Mouse (Mus musculus): ENCODE measurements around the gene Myo18b. TPM values are rescaled to one million over a fixed set of nuclear protein-coding genes. Genes with fewer than 3 reads are reported as not detected.

The Myo18b gene
- polyA plus RNA-seq, 1 experiment from 2014 or later, result 0.95 TPM

GRCm38 (mm10) chr5:112761415-112762075 is 134.6 kb downstream of the Myo18b start:
- Histone ChIP-seq H3K27ac (ENCODE audit: low read depth) (no peak overlapping the region), H3K4me1 (replicated peaks; ENCODE audit: control insufficient read depth, insufficient read depth, low read length) (no peaks in the 10 kb centered on the region), H3K9me3 (ENCODE audit: control insufficient read depth, low read length) (no peaks in the 10 kb centered on the region), H3K4me3 (ENCODE audit: low read depth, low read length) (no peak overlapping the region), H3K27me3 (replicated peaks; ENCODE audit: control insufficient read depth, insufficient read depth, low read length) (no peaks in the 10 kb centered on the region), H3K9ac (ENCODE audit: low read length) (no peak overlapping the region), H3K36me3 (ENCODE audit: control insufficient read depth, insufficient read depth, low read length) (no peaks in the 10 kb centered on the region), H3K4me2 (ENCODE audit: low read length) (no peak overlapping the region)
- ATAC-seq (replicated peaks; ENCODE audit: low FRiP score, low TSS enrichment, low read depth), result no peak
- WGBS, result 80% methylated on average over 3 of the region's 3 CpGs
- DNase-seq (ENCODE audit: low spot score), result no peak

GRCm38 (mm10) chr5:112755581-112755980 is 140.6 kb downstream of the Myo18b start:
- Histone ChIP-seq H3K9me3 (ENCODE audit: control insufficient read depth, low read length) (no peaks in the 10 kb centered on the region), H3K9ac (ENCODE audit: low read length) (no peak overlapping the region), H3K4me2 (ENCODE audit: low read length) (no peak overlapping the region), H3K36me3 (ENCODE audit: control insufficient read depth, insufficient read depth, low read length) (no peaks in the 10 kb centered on the region), H3K27me3 (replicated peaks; ENCODE audit: control insufficient read depth, insufficient read depth, low read length) (no peaks in the 10 kb centered on the region), H3K4me3 (ENCODE audit: low read depth, low read length) (no peak overlapping the region), H3K27ac (ENCODE audit: low read depth) (no peak overlapping the region), H3K4me1 (replicated peaks; ENCODE audit: control insufficient read depth, insufficient read depth, low read length) (no peaks in the 10 kb centered on the region)
- whole genome bisulfite sequencing, result 29% methylated on average over 10 of the region's 10 CpGs
- ATAC-seq (replicated peaks; ENCODE audit: low FRiP score, low TSS enrichment, low read depth) (no peak), DNase-seq (ENCODE audit: low spot score) (no peak)

GRCm38 (mm10) chr5:112749634-112750033 is 146.5 kb downstream of the Myo18b start:
- 56% methylated on average over 5 of the region's 5 CpGs for WGBS
- no peak for ATAC-seq (replicated peaks; ENCODE audit: low FRiP score, low TSS enrichment, low read depth)
- Histone ChIP-seq H3K36me3 (ENCODE audit: control insufficient read depth, insufficient read depth, low read length) (no peaks in the 10 kb centered on the region), H3K4me2 (ENCODE audit: low read length) (no peak overlapping the region), H3K9ac (ENCODE audit: low read length) (no peak overlapping the region), H3K4me3 (ENCODE audit: low read depth, low read length) (no peak overlapping the region), H3K9me3 (ENCODE audit: control insufficient read depth, low read length) (no peaks in the 10 kb centered on the region), H3K27me3 (replicated peaks; ENCODE audit: control insufficient read depth, insufficient read depth, low read length) (peaks cover 9% of the 10 kb centered on the region), H3K27ac (ENCODE audit: low read depth) (no peak overlapping the region), H3K4me1 (replicated peaks; ENCODE audit: control insufficient read depth, insufficient read depth, low read length) (no peaks in the 10 kb centered on the region)
- no peak for DNase-seq (ENCODE audit: low spot score)

- no peaks in the 10 kb centered on the region for H3K9me3 ChIP-seq (ENCODE audit: control insufficient read depth, low read length)
Observed at GRCm38 (mm10) chr5:112748001-112748719, 148.0 kb downstream of the Myo18b start.

GRCm38 (mm10) chr5:112747306-112747930 is 148.7 kb downstream of the Myo18b start:
- Histone ChIP-seq H3K36me3 (ENCODE audit: control insufficient read depth, insufficient read depth, low read length) (no peaks in the 10 kb centered on the region), H3K27me3 (replicated peaks; ENCODE audit: control insufficient read depth, insufficient read depth, low read length) (peaks cover 9% of the 10 kb centered on the region), H3K4me2 (ENCODE audit: low read length) (no peak overlapping the region), H3K9me3 (ENCODE audit: control insufficient read depth, low read length) (no peaks in the 10 kb centered on the region), H3K4me3 (ENCODE audit: low read depth, low read length) (no peak overlapping the region), H3K4me1 (replicated peaks; ENCODE audit: control insufficient read depth, insufficient read depth, low read length) (no peaks in the 10 kb centered on the region), H3K9ac (ENCODE audit: low read length) (no peak overlapping the region), H3K27ac (ENCODE audit: low read depth) (no peak overlapping the region)
- WGBS, result 50% methylated on average over 8 of the region's 8 CpGs
- ATAC-seq (replicated peaks; ENCODE audit: low FRiP score, low TSS enrichment, low read depth), result no peak
- no peak for DNase-seq (ENCODE audit: low spot score)

More at GRCm38 (mm10) chr5:112748001-112748719, 148.0 kb downstream of the Myo18b start:
- Histone ChIP-seq H3K4me3 (ENCODE audit: low read depth, low read length) (no peak overlapping the region), H3K27ac (ENCODE audit: low read depth) (no peak overlapping the region), H3K9ac (ENCODE audit: low read length) (no peak overlapping the region), H3K27me3 (replicated peaks; ENCODE audit: control insufficient read depth, insufficient read depth, low read length) (peaks cover 9% of the 10 kb centered on the region), H3K4me1 (replicated peaks; ENCODE audit: control insufficient read depth, insufficient read depth, low read length) (no peaks in the 10 kb centered on the region), H3K4me2 (ENCODE audit: low read length) (no peak overlapping the region), H3K36me3 (ENCODE audit: control insufficient read depth, insufficient read depth, low read length) (no peaks in the 10 kb centered on the region)
- WGBS, result 30% methylated on average over 21 of the region's 21 CpGs
- ATAC-seq (replicated peaks; ENCODE audit: low FRiP score, low TSS enrichment, low read depth), result no peak
- no peak for DNase-seq (ENCODE audit: low spot score)

GRCm38 (mm10) chr5:112745176-112745575 is 151.0 kb downstream of the Myo18b start:
- H3K4me1 ChIP-seq (replicated peaks; ENCODE audit: control insufficient read depth, insufficient read depth, low read length), result no peaks in the 10 kb centered on the region
- no peaks in the 10 kb centered on the region for H3K36me3 ChIP-seq (ENCODE audit: control insufficient read depth, insufficient read depth, low read length)
- no peak overlapping the region for H3K4me2 ChIP-seq (ENCODE audit: low read length)
- ATAC-seq (replicated peaks; ENCODE audit: low FRiP score, low TSS enrichment, low read depth), result no peak
- no peak for DNase-seq (ENCODE audit: low spot score)
- 84% methylated on average over 6 of the region's 6 CpGs for WGBS
- no peak overlapping the region for H3K9ac ChIP-seq (ENCODE audit: low read length)
- H3K27me3 ChIP-seq (replicated peaks; ENCODE audit: control insufficient read depth, insufficient read depth, low read length), result peaks cover 9% of the 10 kb centered on the region
- H3K9me3 ChIP-seq (ENCODE audit: control insufficient read depth, low read length), result no peaks in the 10 kb centered on the region
- no peak overlapping the region for H3K4me3 ChIP-seq (ENCODE audit: low read depth, low read length)
- no peak overlapping the region for H3K27ac ChIP-seq (ENCODE audit: low read depth)

- no peak overlapping the region for H3K4me3 ChIP-seq (ENCODE audit: low read depth, low read length)
- WGBS, result 93% methylated on average over 11 of the region's 11 CpGs
- ATAC-seq (replicated peaks; ENCODE audit: low FRiP score, low TSS enrichment, low read depth), result no peak
Observed at GRCm38 (mm10) chr5:112744571-112744970, 151.6 kb downstream of the Myo18b start.

GRCm38 (mm10) chr5:112743121-112743520 is 153.0 kb downstream of the Myo18b start:
- no peak for DNase-seq (ENCODE audit: low spot score)
- H3K36me3 ChIP-seq (ENCODE audit: control insufficient read depth, insufficient read depth, low read length), result no peaks in the 10 kb centered on the region
- H3K4me3 ChIP-seq (ENCODE audit: low read depth, low read length), result no peak overlapping the region
- H3K9me3 ChIP-seq (ENCODE audit: control insufficient read depth, low read length), result no peaks in the 10 kb centered on the region
- H3K27me3 ChIP-seq (replicated peaks; ENCODE audit: control insufficient read depth, insufficient read depth, low read length), result peaks cover 9% of the 10 kb centered on the region
- H3K9ac ChIP-seq (ENCODE audit: low read length), result no peak overlapping the region
- H3K4me1 ChIP-seq (replicated peaks; ENCODE audit: control insufficient read depth, insufficient read depth, low read length), result no peaks in the 10 kb centered on the region
- no peak overlapping the region for H3K27ac ChIP-seq (ENCODE audit: low read depth)
- WGBS, result 66% methylated on average over 9 of the region's 9 CpGs
- no peak overlapping the region for H3K4me2 ChIP-seq (ENCODE audit: low read length)
- no peak; the same call in 1 of the 2 replicates for ATAC-seq (replicated peaks; ENCODE audit: low FRiP score, low TSS enrichment, low read depth)

More at GRCm38 (mm10) chr5:112744571-112744970, 151.6 kb downstream of the Myo18b start:
- no peak for DNase-seq (ENCODE audit: low spot score)
- Histone ChIP-seq H3K9ac (ENCODE audit: low read length) (no peak overlapping the region), H3K4me1 (replicated peaks; ENCODE audit: control insufficient read depth, insufficient read depth, low read length) (no peaks in the 10 kb centered on the region), H3K4me2 (ENCODE audit: low read length) (no peak overlapping the region), H3K9me3 (ENCODE audit: control insufficient read depth, low read length) (no peaks in the 10 kb centered on the region), H3K36me3 (ENCODE audit: control insufficient read depth, insufficient read depth, low read length) (no peaks in the 10 kb centered on the region), H3K27me3 (replicated peaks; ENCODE audit: control insufficient read depth, insufficient read depth, low read length) (peaks cover 9% of the 10 kb centered on the region), H3K27ac (ENCODE audit: low read depth) (no peak overlapping the region)

Data from intestine, embryonic 14.5 days (tissue).